Mouse (Mus musculus) limb, embryonic 12.5 days (tissue): ENCODE results near the gene Smoc1. TPM values are rescaled to one million over a fixed set of nuclear protein-coding genes. Genes with fewer than 3 reads are reported as not detected.

Experiments
- ATAC-seq: fragments of 200-750 bp; cut with Nextera tagmentation; 2 replicates; pipeline ENCODE4 v1.8.0; 2017; ENCODE audit warnings: low read depth, moderate TSS enrichment; ENCODE audit not compliant: insufficient number of reproducible peaks, insufficient read depth, low FRiP score, low TSS enrichment
- H3K27ac ChIP-seq: fragments of 300-500 bp; sonication (generic); 2 replicates; pipeline ENCODE4 v1.5.1; 2016; ENCODE audit warnings: mild to moderate bottlenecking, moderate library complexity
- H3K27me3 ChIP-seq: fragments of 300-500 bp; sonication (generic); 2 replicates; pipeline ENCODE4 v1.6.1; 2016; ENCODE audit warnings: mild to moderate bottlenecking, moderate library complexity
- H3K36me3 ChIP-seq: fragments of 300-500 bp; sonication (generic); 2 replicates; pipeline ENCODE4 v1.6.1; 2016; ENCODE audit warnings: mild to moderate bottlenecking, moderate library complexity
- H3K4me1 ChIP-seq: fragments of 300-500 bp; sonication (generic); replicated peaks from 2 replicates; pipeline ENCODE4 v1.6.1; 2016
- H3K4me2 ChIP-seq: fragments of 300-500 bp; sonication (generic); 2 replicates; pipeline ENCODE4 v1.6.1; 2016; ENCODE audit warnings: mild to moderate bottlenecking, moderate library complexity
- H3K4me3 ChIP-seq: fragments of 300-500 bp; sonication (generic); replicated peaks from 2 replicates; pipeline ENCODE4 v1.5.1; 2016; ENCODE audit warnings: mild to moderate bottlenecking
- H3K9ac ChIP-seq: fragments of 300-500 bp; sonication (generic); replicated peaks from 2 replicates; pipeline ENCODE4 v1.6.1; 2016; ENCODE audit warnings: mild to moderate bottlenecking, moderate library complexity
- H3K9me3 ChIP-seq: fragments of 300-500 bp; sonication (generic); 2 replicates; pipeline ENCODE4 v1.6.1; 2016; ENCODE audit warnings: mild to moderate bottlenecking, moderate library complexity
- whole genome bisulfite sequencing: fragments of 180-500 bp; shearing (Covaris S2); methylation state at CpG from one replicate; pipeline ENCODE4 v1.1.7; 2016; 5-methylcytosine and 5-hydroxymethylcytosine counted together
- polyA plus RNA-seq: library from polyadenylated mRNA; unstranded; fragments of >200 nt; fragmentation: Nextera tagmentation; extraction: Ambion mirVana; gene quantifications from 2 replicates; pipeline ENCODE4 v1.2.1, GENCODE M21; 2016

The Smoc1 gene
- polyA plus RNA-seq, 1 experiment from 2014 or later = 13.1 TPM

DNA sequence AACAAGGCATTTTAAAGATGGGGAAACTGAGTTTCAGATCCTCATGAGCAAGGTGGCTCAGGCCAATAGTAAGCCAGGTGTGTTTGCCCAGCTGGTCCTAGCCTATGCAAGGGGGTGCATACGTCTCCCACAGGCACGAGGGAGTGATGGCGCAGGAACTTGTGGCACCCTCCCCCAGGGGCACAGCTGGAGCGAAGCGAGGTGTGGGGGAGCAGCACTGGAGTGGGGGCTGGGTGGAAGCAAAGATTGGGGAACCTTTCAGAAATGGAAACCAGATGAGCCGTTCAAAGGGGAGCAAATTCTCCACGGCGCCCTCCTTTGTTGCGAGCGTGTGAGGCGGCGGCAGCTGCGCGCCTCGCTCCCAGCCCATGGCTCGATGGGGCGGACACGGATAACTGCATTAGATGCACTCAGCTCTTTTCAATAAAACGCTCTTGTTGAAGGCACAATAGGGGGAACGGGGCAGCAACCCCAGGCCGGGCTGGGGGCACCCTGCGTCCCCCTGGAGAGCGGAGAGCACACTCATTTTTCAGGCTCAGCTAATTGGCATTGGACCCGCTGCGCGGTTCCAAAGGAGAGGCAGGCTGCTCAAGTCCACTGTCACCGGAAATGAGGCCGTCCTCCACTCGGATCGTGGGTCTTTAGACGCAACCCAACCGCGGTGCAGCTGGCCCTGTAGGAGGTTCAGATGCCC is 27.9 kb upstream of the Smoc1 start:
- peak overlapping the region; percentile 8; the same call in 1 of the 2 replicates for H3K27ac ChIP-seq
- WGBS = 4% methylated on average over 33 of the region's 33 CpGs
- peaks cover 24% of the 10 kb centered on the region for H3K4me1 ChIP-seq
- ATAC-seq = peak; percentile 58; the same call in 1 of the 2 replicates
- peak overlapping the region; percentile 34; the same call in 1 of the 2 replicates for H3K9ac ChIP-seq
- peak overlapping the region; percentile 24 for H3K4me3 ChIP-seq
- H3K4me2 ChIP-seq = peak overlapping the region; percentile 48
- H3K27me3 ChIP-seq = peaks cover 16% of the 10 kb centered on the region; the same call in 1 of the 2 replicates
- H3K9me3 ChIP-seq = peaks cover 7% of the 10 kb centered on the region; the same call in 1 of the 2 replicates
- H3K36me3 ChIP-seq = no peaks in the 10 kb centered on the region

GRCm38 (mm10) chr12:81000924-81001323 is 25.7 kb upstream of the Smoc1 start:
- Histone ChIP-seq H3K36me3 (no peaks in the 10 kb centered on the region), H3K27me3 (peaks cover 16% of the 10 kb centered on the region; the same call in 1 of the 2 replicates), H3K4me2 (no peak overlapping the region), H3K4me1 (peaks cover 24% of the 10 kb centered on the region), H3K27ac (no peak overlapping the region), H3K9me3 (0 out of 2 replicates have a peak, but pooled peaks cover 1% of the 10 kb centered on the region), H3K9ac (no peak overlapping the region), H3K4me3 (no peak overlapping the region)
- WGBS = 83% methylated on average over 4 of the region's 4 CpGs
- no peak for ATAC-seq

DNA sequence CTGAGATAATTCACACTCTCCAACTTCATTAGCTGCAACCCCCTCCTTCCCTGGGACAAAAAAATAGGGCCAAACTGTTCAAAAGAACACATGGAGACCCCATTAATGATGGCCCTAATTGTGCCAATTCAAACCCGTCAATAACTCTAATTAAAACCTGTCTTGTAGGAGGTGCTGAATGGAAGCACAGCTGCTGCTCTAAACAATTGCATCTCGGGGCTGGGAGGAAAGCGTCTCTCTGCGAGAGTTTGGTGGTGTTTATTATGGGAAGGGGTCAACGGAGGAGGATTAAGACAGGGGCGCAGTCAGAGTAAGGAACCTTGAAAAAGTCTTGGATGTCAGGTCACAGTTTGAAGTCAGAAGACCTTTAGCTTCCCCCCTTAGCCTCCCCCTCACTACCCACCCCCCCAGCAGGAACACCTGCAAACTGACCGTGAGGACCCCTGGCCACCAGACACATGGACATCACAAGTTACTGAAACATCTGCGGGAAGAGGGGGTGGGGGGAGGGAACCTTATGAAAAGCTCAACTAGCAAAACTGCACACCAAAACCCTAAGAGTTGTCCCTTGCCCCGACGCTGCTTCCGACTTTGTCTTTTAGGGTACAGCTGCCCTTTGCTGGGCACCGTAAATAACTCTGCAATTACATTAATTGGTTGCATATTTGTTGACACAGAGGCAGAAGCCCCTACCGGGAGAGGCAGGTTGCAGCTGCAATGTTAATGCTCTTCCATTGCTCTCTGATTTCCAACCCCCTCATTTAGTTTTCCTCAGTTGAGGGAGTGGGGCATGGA is 23.6 kb upstream of the Smoc1 start:
- no peak for ATAC-seq
- no peak overlapping the region for H3K27ac ChIP-seq
- peak overlapping the region; percentile 25 for H3K4me2 ChIP-seq
- H3K9ac ChIP-seq = no peak overlapping the region
- peaks cover 20% of the 10 kb centered on the region for H3K4me1 ChIP-seq
- no peaks in the 10 kb centered on the region for H3K36me3 ChIP-seq
- no peak overlapping the region for H3K4me3 ChIP-seq
- no peaks in the 10 kb centered on the region for H3K9me3 ChIP-seq
- peaks cover 12% of the 10 kb centered on the region; the same call in 1 of the 2 replicates for H3K27me3 ChIP-seq
- 4% methylated on average over 13 of the region's 13 CpGs for WGBS

- WGBS = 8% methylated on average over 3 of the region's 3 CpGs
- no peaks in the 10 kb centered on the region for H3K36me3 ChIP-seq
- H3K4me3 ChIP-seq = no peak overlapping the region
- H3K27ac ChIP-seq = no peak overlapping the region
- peaks cover 20% of the 10 kb centered on the region for H3K4me1 ChIP-seq
- no peaks in the 10 kb centered on the region for H3K9me3 ChIP-seq
- no peak overlapping the region for H3K9ac ChIP-seq
- no peaks in the 10 kb centered on the region for H3K27me3 ChIP-seq
- peak; percentile 81; the same call in 1 of the 2 replicates for ATAC-seq
- peak overlapping the region; percentile 35 for H3K4me2 ChIP-seq
Observed at GRCm38 (mm10) chr12:81009813-81010212, 16.8 kb upstream of the Smoc1 start.

- Histone ChIP-seq H3K4me3 (no peak overlapping the region), H3K4me2 (no peak overlapping the region), H3K36me3 (no peaks in the 10 kb centered on the region), H3K9me3 (no peaks in the 10 kb centered on the region), H3K27me3 (no peaks in the 10 kb centered on the region), H3K27ac (no peak overlapping the region), H3K4me1 (peaks cover 20% of the 10 kb centered on the region), H3K9ac (no peak overlapping the region)
- whole genome bisulfite sequencing = 86% methylated on average over 2 of the region's 2 CpGs
- ATAC-seq = no peak
Observed at GRCm38 (mm10) chr12:81011994-81012393, 14.6 kb upstream of the Smoc1 start.

- Histone ChIP-seq H3K9ac (no peak overlapping the region), H3K4me1 (peaks cover 19% of the 10 kb centered on the region), H3K27ac (no peak overlapping the region), H3K4me3 (no peak overlapping the region), H3K36me3 (no peaks in the 10 kb centered on the region), H3K9me3 (no peaks in the 10 kb centered on the region), H3K27me3 (no peaks in the 10 kb centered on the region), H3K4me2 (no peak overlapping the region)
- ATAC-seq = no peak
- 78% methylated on average over 11 of the region's 11 CpGs for WGBS
Observed at GRCm38 (mm10) chr12:81013496-81013895, 13.1 kb upstream of the Smoc1 start.

GRCm38 (mm10) chr12:81017624-81018023 is 9.0 kb upstream of the Smoc1 start:
- H3K36me3 ChIP-seq = no peaks in the 10 kb centered on the region
- no peak overlapping the region for H3K4me2 ChIP-seq
- H3K27me3 ChIP-seq = no peaks in the 10 kb centered on the region
- no peaks in the 10 kb centered on the region for H3K9me3 ChIP-seq
- no peak overlapping the region for H3K9ac ChIP-seq
- no peak for ATAC-seq
- H3K4me1 ChIP-seq = no peaks in the 10 kb centered on the region
- no peak overlapping the region for H3K27ac ChIP-seq
- 90% methylated on average over 12 of the region's 12 CpGs for WGBS
- H3K4me3 ChIP-seq = no peak overlapping the region

DNA sequence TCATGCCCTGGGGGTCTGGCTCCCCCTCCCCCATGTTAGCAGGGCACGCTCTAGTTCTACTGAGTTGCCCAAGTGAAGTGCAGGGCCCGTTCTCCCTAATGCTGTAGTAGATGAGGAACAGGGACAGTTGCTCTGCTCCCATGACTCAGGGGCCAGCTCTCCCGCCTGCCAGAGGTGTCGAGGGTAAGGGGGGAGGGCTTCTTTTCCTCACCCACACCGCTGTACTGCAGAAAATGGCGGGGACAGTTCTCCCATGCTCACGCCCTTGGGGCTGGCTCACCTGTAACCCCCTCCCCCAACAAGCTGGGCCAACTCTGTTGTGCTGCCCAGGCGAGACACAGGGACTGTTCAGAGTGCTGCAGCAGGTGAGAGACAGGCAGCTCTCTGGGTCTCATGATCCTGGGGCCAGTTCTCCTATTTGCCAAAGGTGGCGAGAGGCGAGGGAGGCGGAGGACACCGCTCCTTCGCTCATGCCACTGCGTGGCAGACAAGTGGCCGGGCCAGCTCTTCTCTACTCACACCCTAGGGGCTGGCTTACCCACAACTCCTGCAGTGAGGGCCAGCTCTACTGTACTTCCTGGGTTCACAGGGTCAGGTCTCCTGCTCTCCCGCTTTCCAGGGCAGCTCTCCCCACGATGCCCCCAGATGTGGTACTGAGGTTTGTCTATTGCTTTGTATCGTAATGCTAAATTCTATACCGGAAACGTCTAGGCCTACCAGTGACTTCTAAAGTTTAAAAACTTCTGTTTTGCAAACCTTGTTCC is 7.9 kb upstream of the Smoc1 start:
- H3K36me3 ChIP-seq = no peaks in the 10 kb centered on the region
- H3K4me1 ChIP-seq = no peaks in the 10 kb centered on the region
- H3K27me3 ChIP-seq = peaks cover 3% of the 10 kb centered on the region; the same call in 1 of the 2 replicates
- H3K4me3 ChIP-seq = no peak overlapping the region; the same call in 1 of the 2 replicates
- H3K4me2 ChIP-seq = peak overlapping the region; percentile 4; the same call in 1 of the 2 replicates
- 86% methylated on average over 20 of the region's 20 CpGs for WGBS
- H3K27ac ChIP-seq = no peak overlapping the region
- no peaks in the 10 kb centered on the region for H3K9me3 ChIP-seq
- ATAC-seq = no peak
- H3K9ac ChIP-seq = no peak overlapping the region

DNA sequence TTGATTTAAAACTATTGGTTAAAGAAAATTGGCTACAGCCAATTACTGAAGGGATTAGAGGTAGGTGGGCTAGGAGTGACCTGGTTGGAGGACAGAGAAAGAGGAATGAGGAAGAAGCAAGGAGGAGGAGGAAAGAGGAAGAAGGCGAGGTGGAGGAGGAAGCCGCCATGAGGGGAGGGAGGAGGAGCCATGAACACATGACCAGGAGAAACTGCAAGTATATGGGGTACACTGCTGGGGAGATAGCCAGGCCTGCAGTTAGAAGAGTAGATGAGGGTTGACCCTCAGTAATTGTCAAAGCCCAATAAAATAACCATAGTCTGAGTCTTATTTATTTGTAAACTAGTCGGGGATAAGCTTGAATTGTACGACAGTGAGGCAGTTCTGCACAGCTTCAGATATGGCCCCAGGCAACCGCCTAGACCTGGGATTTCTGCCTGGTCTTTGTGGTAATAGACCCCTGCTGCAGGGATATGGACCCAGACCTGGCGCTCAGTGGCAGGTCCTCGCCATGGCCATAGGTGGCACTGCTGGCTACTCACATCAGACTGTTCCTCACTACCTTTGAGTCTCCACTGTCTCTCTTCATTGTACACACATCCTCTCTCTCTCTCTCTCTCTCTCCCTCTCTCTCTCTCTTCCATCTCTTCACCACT is 7.2 kb upstream of the Smoc1 start:
- ATAC-seq = no peak
- Histone ChIP-seq H3K4me3 (no peak overlapping the region), H3K4me1 (no peaks in the 10 kb centered on the region), H3K9me3 (no peaks in the 10 kb centered on the region), H3K36me3 (no peaks in the 10 kb centered on the region), H3K27ac (no peak overlapping the region), H3K4me2 (no peak overlapping the region), H3K27me3 (peaks cover 5% of the 10 kb centered on the region; the same call in 1 of the 2 replicates), H3K9ac (no peak overlapping the region)
- 86% methylated on average over 7 of the region's 7 CpGs for WGBS

DNA sequence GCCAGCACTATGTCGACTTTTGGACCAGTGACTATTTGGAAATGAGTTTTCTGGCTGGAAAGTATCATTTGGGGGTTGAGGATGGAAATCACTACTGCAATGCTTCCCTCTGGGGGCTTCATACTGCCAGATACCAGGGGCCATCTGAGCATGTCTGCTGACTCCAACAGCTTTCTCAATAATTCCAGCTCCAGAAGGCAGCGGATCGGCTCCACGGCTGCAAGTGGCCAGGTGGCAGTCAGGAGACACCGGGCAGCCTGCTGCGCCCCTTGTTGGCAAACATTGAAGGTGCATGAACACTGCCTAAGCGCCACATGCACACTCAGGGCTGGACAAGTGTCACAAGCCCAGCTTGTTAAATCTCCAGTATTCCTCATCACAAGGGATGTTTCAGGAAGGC is 2.2 kb upstream of the Smoc1 start:
- no peak overlapping the region for H3K4me3 ChIP-seq
- no peaks in the 10 kb centered on the region for H3K36me3 ChIP-seq
- no peak overlapping the region for H3K9ac ChIP-seq
- WGBS = 88% methylated on average over 7 of the region's 7 CpGs
- no peak for ATAC-seq
- peaks cover 31% of the 10 kb centered on the region for H3K4me1 ChIP-seq
- no peak overlapping the region for H3K4me2 ChIP-seq
- H3K9me3 ChIP-seq = no peaks in the 10 kb centered on the region
- H3K27me3 ChIP-seq = peaks cover 35% of the 10 kb centered on the region
- H3K27ac ChIP-seq = no peak overlapping the region
